Mouse (Mus musculus): Measurements from ENCODE around the gene Mthfd1l. TPM values are rescaled to one million over a fixed set of nuclear protein-coding genes. Genes with fewer than 3 reads are reported as not detected.

The Mthfd1l gene
- polyA plus RNA-seq, 1 experiment, result 45.9 TPM

DNA sequence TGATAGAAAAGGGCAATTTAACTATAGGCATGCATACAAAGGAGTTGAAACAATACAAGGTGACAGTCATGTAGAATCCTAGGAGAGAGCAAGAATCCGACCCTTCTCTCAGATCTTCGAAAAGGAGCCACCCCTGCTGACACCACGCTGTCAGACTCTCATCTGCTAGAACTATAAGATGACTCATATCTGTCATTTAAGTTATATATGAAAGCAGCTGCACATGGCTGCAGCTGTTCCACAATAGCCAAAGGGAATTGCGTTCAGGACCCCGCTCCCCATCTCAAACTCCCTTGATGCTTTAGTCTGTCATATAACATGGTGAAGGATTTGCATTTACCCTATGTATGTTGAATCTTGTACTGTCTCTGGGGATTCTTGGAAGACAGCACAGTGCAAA lies 201.3 kb downstream of the Mthfd1l start:
- Histone ChIP-seq H3K27me3 (ENCODE audit: control insufficient read depth, insufficient read depth, insufficient read length) (no peaks in the 10 kb centered on the region), H3ac (ENCODE audit: control insufficient read depth, insufficient read length) (no peak overlapping the region), H3K36me3 (ENCODE audit: control insufficient read depth, insufficient read depth) (no peaks in the 10 kb centered on the region), H3K79me2 (ENCODE audit: control insufficient read depth, insufficient read depth) (no peaks in the 10 kb centered on the region), H3K4me2 (ENCODE audit: low read depth) (peak overlapping the region; percentile 38), H3K4me3 (no peak overlapping the region)
- TF ChIP-seq TCF12 (IDR thresholded peaks at IDR 0.05; ENCODE audit: insufficient read depth, poor library complexity, severe bottlenecking), result peak; percentile 83
- TF ChIP-seq TCF3 (IDR thresholded peaks at IDR 0.05; ENCODE audit: insufficient read length, low read depth), result peak; percentile 21
- TF ChIP-seq REST (IDR thresholded peaks at IDR 0.05; ENCODE audit: insufficient read depth, insufficient read length), result no peak
- TF ChIP-seq MYOD1 (IDR thresholded peaks at IDR 0.05; ENCODE audit: control insufficient read depth in 1 of 3, insufficient read length in 2 of 3, low read depth in 2 of 3), result peak in 2 of 3 experiments; percentile 88 to 92

DNA sequence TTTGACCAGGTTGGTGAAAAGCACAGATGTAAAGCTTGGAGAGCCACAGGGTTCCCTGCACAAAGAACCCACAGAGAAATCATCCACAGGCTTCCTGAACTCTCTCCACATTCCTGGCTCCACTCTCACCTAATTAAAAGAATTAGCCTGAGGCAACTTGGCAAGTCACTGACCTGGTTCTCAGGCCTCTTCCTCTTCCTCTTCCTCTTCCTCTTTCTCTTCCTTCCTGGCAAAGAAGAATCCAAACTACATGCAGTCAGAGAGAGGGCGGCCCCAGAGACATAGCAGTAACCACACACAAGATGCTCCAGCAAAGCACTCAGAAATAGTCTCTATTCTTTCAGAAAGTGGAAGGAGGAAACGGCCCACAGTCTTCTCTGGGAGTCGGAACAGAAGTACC lies 201.8 kb downstream of the Mthfd1l start:
- TF ChIP-seq E2F4 (IDR thresholded peaks at IDR 0.05; ENCODE audit: insufficient read depth) (no peak), CEBPB (IDR thresholded peaks at IDR 0.05; ENCODE audit: insufficient read depth, poor library complexity, severe bottlenecking) (no peak), MYOG (IDR thresholded peaks at IDR 0.05; ENCODE audit: control insufficient read depth in 1 of 3, insufficient read depth in 1 of 3, insufficient read length in 2 of 3, low read depth in 2 of 3) (no peak), TCF12 (IDR thresholded peaks at IDR 0.05; ENCODE audit: insufficient read depth, poor library complexity, severe bottlenecking) (no peak), POLR2A (IDR thresholded peaks at IDR 0.05; ENCODE audit: insufficient read length, low read depth) (no peak), POLR2AphosphoS2 (IDR thresholded peaks at IDR 0.05; ENCODE audit: insufficient read length, low read depth) (no peak), SRF (IDR thresholded peaks at IDR 0.05; ENCODE audit: control insufficient read depth, insufficient read length, low read depth) (no peak), MYOD1 (IDR thresholded peaks at IDR 0.05; ENCODE audit: control insufficient read depth in 1 of 3, insufficient read length in 2 of 3, low read depth in 2 of 3) (no peak), REST (IDR thresholded peaks at IDR 0.05; ENCODE audit: insufficient read depth, insufficient read length) (no peak), MAX (IDR thresholded peaks at IDR 0.05; ENCODE audit: low read depth) (no peak), TCF3 (IDR thresholded peaks at IDR 0.05; ENCODE audit: insufficient read length, low read depth) (no peak), USF1 (IDR thresholded peaks at IDR 0.05; ENCODE audit: low read depth) (no peak)
- Histone ChIP-seq H3K4me3 (no peak overlapping the region), H3K36me3 (ENCODE audit: control insufficient read depth, insufficient read depth) (no peaks in the 10 kb centered on the region)

DNA sequence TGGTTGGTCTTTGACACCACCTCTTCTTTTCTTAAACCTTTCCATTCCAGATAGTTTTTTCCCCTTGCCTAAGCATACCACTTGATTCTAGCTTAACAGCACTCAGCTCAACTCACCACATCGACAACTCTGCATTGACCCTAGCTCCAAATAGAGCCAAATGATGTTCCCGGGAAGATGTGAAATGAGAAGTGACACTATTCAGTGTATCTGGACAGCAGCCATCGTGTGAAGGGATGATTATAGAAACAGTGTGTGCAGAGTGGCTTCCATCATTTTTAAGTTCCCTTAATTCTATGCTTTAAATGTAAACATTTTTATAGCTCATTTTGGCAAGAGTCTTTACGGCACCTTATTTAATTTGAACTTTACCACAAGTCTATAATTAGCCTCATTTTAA lies 204.4 kb downstream of the Mthfd1l start:
- no peaks in the 10 kb centered on the region for H3K79me2 ChIP-seq (ENCODE audit: control insufficient read depth, insufficient read depth)
- TF ChIP-seq REST (IDR thresholded peaks at IDR 0.05; ENCODE audit: insufficient read depth, insufficient read length), result no peak
- no peak for TF ChIP-seq MYOD1 (IDR thresholded peaks at IDR 0.05; ENCODE audit: control insufficient read depth in 1 of 3, insufficient read length in 2 of 3, low read depth in 2 of 3)
- no peak for TF ChIP-seq POLR2A (IDR thresholded peaks at IDR 0.05; ENCODE audit: insufficient read length, low read depth)
- no peak for TF ChIP-seq USF1 (IDR thresholded peaks at IDR 0.05; ENCODE audit: low read depth)
- TF ChIP-seq POLR2AphosphoS2 (IDR thresholded peaks at IDR 0.05; ENCODE audit: insufficient read length, low read depth), result no peak
- no peak for TF ChIP-seq CEBPB (IDR thresholded peaks at IDR 0.05; ENCODE audit: insufficient read depth, poor library complexity, severe bottlenecking)
- TF ChIP-seq SRF (IDR thresholded peaks at IDR 0.05; ENCODE audit: control insufficient read depth, insufficient read length, low read depth), result no peak
- no peak overlapping the region for H3ac ChIP-seq (ENCODE audit: control insufficient read depth, insufficient read length)
- H3K27me3 ChIP-seq (ENCODE audit: control insufficient read depth, insufficient read depth, insufficient read length), result no peaks in the 10 kb centered on the region
- H3K36me3 ChIP-seq (ENCODE audit: control insufficient read depth, insufficient read depth), result no peaks in the 10 kb centered on the region
- no peak overlapping the region for H3K4me3 ChIP-seq
- H3K4me2 ChIP-seq (ENCODE audit: low read depth), result no peak overlapping the region

More for the DNA sequence above, 201.8 kb downstream of the Mthfd1l start:
- H3K79me2 ChIP-seq (ENCODE audit: control insufficient read depth, insufficient read depth), result no peaks in the 10 kb centered on the region
- peak overlapping the region; percentile 38 for H3K4me2 ChIP-seq (ENCODE audit: low read depth)
- H3ac ChIP-seq (ENCODE audit: control insufficient read depth, insufficient read length), result no peak overlapping the region
- H3K27me3 ChIP-seq (ENCODE audit: control insufficient read depth, insufficient read depth, insufficient read length), result no peaks in the 10 kb centered on the region

DNA sequence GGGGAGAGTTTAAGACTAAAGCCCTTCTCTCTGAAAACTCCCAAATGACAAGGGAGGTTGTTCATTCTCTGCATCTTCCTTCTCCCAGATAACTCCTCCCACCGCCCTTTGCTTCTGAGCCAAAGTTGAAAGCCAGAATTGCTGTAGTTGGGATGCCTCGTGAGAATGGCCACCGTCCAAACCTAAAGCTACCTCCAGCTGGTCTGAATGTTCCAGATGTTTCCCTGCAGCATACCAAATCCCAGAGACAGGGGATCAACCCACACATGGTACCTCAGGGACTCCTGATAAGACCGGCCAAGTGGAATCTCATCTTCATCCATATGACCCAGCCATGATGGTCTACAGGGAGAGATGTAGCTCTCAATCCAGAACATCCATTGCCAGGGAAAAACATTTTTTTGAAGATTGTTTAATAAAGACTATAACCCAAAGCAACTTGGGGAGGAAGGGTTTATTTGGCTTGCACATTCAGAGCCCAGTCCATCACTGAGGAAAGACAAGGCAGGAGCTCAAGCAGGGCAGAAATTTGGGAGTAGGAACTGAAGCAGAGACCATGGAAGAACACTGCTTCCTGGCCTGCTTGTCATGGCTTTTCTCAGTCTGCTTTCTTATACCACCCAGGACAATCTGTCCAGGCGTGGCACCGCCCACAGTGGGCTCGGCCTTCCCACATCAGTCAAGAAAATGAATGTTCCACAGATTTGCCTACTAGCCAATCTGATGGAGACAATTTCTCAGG lies 206.3 kb downstream of the Mthfd1l start:
- Histone ChIP-seq H3K36me3 (ENCODE audit: control insufficient read depth, insufficient read depth) (no peaks in the 10 kb centered on the region), H3ac (ENCODE audit: control insufficient read depth, insufficient read length) (no peak overlapping the region), H3K79me2 (ENCODE audit: control insufficient read depth, insufficient read depth) (no peaks in the 10 kb centered on the region), H3K27me3 (ENCODE audit: control insufficient read depth, insufficient read depth, insufficient read length) (no peaks in the 10 kb centered on the region), H3K4me2 (ENCODE audit: low read depth) (no peak overlapping the region), H3K4me3 (no peak overlapping the region)
- TF ChIP-seq MYOD1 (IDR thresholded peaks at IDR 0.05; ENCODE audit: control insufficient read depth in 1 of 3, insufficient read length in 2 of 3, low read depth in 2 of 3) (no peak), POLR2A (IDR thresholded peaks at IDR 0.05; ENCODE audit: insufficient read length, low read depth) (no peak), SRF (IDR thresholded peaks at IDR 0.05; ENCODE audit: control insufficient read depth, insufficient read length, low read depth) (no peak)

GRCm38 (mm10) chr10:4181953-4182352 lies 209.0 kb downstream of the Mthfd1l start:
- TF ChIP-seq POLR2A (IDR thresholded peaks at IDR 0.05; ENCODE audit: insufficient read length, low read depth) (no peak), MYOG (IDR thresholded peaks at IDR 0.05; ENCODE audit: control insufficient read depth in 1 of 3, insufficient read depth in 1 of 3, insufficient read length in 2 of 3, low read depth in 2 of 3) (no peak), TCF3 (IDR thresholded peaks at IDR 0.05; ENCODE audit: insufficient read length, low read depth) (no peak), USF1 (IDR thresholded peaks at IDR 0.05; ENCODE audit: low read depth) (no peak), TCF12 (IDR thresholded peaks at IDR 0.05; ENCODE audit: insufficient read depth, poor library complexity, severe bottlenecking) (no peak)
- no peaks in the 10 kb centered on the region for H3K36me3 ChIP-seq (ENCODE audit: control insufficient read depth, insufficient read depth)
- H3K4me2 ChIP-seq (ENCODE audit: low read depth), result no peak overlapping the region
- H3K4me3 ChIP-seq, result no peak overlapping the region
- H3K79me2 ChIP-seq (ENCODE audit: control insufficient read depth, insufficient read depth), result no peaks in the 10 kb centered on the region
- H3ac ChIP-seq (ENCODE audit: control insufficient read depth, insufficient read length), result no peak overlapping the region
- no peaks in the 10 kb centered on the region for H3K27me3 ChIP-seq (ENCODE audit: control insufficient read depth, insufficient read depth, insufficient read length)

All from myocyte (in vitro differentiated cells).